Mouse (Mus musculus) WW6 (cell line): ENCODE data around the gene Slc17a7.
A peak's percentile ranks its signal among the peaks of the same experiment; 100 is the strongest.

Experiments used
- DNase-seq: peaks from one replicate; pipeline ENCODE4 v3.0.0-alpha.2; 2013; ENCODE audit warnings: low read depth, low spot score

Gene Slc17a7

DNA sequence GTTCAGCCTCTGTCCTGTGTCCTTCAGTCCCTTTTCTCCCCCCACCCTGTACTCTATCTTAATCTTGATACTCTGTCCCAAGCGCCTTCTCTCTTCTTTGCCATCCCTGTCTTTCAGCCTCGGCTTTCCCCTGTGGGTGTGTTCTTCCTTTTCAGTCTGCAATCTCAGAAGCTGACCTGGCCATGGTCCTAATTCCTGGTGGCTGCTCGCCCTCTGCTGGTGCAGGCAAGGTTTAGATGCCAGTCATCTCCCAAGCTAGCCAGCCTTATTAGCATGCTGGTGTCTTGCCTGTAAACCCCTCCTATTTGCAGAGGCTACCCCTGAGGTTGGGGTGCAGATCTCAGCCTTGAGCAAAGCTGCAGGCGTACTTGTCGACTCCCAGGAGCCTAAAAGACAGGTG is 34.7 kb downstream of the Slc17a7 start:
- no peak for DNase-seq

DNA sequence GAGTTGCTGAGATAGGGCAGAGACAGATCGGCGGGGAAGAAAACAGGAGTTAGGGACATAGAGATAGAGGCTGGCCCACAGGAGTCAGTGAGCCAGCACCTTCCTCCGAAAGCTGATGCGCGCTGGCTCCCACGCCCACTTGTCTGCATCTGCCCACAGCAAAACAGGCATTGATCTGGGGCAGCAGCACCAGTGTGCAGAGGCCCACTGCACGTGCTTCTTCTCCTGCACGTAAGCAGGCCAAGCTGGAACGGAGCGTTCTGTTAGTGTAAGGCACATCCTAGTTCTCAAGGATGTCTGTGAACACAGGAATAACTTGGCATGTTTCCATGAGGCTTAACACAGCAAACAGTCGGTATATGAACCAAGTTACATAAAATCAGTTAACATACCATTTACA is 35.2 kb downstream of the Slc17a7 start:
- no peak for DNase-seq

DNA sequence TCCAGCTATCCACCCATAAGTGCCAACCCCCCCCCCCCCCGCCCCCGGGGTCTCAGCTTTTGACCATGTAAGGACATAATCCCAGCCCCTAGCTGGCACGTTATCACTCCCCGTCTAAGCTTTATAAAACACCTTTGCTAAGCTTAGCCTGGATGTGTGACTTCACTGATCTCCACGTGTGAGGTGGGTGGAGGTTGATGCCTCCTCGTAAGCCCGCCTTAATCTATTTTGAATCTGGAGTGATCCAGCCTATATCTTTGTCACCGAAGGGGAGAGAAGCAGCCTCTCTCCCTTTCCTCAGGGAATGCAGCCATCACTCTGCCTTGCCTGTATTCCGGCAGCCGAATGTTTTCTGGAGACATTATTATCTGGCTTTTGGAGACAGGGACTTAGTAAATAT is 38.9 kb downstream of the Slc17a7 start:
- no peak for DNase-seq

DNA sequence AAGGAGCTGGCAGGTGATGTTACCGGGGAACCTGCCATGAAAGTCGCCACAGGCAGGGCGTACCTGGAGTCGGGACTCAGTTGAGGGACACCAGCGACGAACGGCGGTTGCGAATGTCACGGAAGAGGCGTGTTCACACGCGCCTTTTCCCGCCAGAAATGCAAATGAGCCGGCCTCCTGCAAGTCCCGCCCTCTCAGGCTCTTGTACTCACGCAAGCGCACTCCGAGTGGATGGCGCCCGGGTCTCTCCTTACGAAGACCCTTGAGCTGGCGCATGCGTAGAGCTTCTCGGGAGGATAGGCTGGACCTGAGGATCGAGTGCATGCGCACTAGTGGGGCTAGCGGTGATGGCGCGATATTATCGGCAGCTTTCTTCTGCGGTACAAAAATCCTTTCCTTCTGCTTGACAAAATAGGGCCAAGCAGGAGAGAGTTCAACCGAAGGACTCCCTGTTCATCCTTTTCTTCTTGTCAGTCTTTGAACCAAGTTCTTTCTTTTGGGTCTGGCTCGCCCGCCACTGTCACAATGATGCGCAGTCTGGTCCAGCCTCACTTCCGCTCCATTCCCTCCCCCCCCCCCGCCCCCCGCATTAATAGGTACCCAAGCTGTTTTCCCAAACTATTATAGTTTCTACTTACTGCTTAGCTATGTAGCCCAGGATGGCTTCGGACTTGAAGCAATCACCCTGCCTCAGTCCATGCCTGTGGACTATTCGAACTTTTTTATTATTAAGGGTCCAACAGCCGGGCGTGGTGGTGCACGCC is 40.8 kb downstream of the Slc17a7 start, which contains the start of gene Ccdc155:
Ccdc155 (minus strand) TSS at position 513 of the 764 bp plus-strand sequence.
- peak; percentile 97 for DNase-seq

DNA sequence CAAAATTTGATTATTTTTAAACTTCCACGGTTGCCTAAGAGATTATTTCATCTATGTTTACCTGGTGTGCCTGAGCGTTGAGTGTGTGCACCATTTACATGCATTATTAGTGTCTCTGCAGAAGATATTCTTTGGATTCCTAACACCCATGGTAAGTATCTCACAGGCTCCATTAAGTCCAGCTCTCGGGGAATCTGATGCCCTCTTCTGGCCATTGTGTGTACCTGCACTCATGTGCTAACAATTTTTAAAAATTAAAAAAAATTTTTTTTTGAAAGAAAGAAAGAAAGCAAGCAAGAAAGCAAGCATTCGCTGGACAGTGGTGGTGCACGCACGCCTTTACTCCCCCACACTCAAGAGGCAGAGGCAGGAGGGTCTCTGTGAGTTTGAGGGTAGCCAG is 44.5 kb downstream of the Slc17a7 start:
- DNase-seq: no peak

DNA sequence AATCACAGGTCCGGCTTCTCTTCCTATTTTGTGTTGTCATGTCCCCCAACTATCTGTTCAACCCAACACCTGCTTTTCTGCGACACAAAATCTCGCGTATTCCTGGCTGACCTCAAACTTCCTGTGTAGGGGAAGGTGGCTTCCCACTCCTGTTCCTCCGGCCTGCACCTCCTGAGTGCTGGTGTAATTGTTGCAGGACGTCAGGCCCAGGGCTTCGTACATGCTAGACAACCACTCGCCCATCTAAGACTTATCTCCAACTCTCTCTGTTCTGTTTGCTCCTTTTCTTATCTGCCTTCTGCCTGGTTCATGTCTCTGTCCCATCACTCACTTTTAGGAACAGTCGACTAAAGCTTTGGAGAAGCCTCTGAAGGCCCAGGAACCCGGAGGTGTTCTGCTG is 47.3 kb downstream of the Slc17a7 start:
- DNase-seq: no peak

DNA sequence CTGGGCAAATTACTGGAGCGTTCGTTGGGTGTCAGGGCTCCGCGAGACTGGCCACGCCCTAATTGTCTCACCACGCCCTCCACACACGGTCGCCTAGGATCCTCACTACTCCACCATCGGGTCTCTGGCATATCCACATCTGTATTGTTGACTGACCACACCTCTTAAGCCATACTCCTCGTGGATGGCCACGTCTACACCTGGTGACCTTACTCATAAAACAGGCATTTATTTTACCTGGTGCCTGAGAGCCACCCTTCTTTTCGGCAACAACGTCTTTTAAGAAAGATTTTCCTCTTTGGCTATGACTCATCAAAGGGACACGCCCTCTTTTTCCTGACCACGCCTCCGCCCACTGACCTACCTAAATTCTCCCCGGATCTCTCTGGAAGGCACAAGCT is 48.1 kb downstream of the Slc17a7 start, which contains the start of gene Dkkl1:
Dkkl1 (minus strand) TSS at position 297 of the 401 bp plus-strand sequence.
- no peak for DNase-seq

DNA sequence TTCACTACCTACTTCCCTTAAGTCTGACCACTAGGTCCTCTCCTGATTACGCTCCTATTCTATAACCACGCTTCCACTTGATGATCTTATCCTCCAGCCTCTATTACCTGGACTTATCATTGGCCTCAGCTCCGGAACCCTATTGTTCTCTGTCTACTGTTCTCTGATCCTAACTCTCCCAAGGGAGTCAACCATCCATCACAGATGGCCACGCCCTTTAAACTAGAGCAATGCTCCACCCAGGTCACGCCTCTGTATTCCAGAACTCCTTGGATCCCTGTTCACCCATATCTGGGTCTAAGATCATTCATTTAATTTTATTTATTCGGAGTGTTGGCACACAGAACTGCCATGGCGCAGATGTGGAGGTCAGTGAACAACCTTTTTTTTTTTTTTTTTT is 48.6 kb downstream of the Slc17a7 start:
- DNase-seq: no peak

DNA sequence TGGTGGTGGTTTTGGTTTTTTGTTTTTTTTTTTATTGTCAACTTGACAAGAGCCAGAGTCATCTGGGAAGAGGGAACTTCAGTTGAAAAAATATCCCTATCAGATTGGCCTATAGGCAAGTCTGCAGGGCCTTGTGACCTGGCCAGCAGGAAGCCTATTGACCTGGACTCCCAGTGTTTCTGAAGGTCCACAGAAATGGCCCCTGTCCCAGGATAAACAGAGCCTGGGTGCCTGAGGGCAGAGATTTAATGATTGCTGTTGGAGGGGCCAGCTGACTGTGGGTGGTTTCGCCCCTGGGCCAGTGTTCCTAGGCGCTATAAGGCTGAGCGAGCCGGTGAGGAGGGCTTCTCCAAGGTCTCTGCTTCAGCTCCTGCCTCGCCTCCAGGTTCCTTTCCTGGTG is 50.0 kb downstream of the Slc17a7 start:
- no peak for DNase-seq

DNA sequence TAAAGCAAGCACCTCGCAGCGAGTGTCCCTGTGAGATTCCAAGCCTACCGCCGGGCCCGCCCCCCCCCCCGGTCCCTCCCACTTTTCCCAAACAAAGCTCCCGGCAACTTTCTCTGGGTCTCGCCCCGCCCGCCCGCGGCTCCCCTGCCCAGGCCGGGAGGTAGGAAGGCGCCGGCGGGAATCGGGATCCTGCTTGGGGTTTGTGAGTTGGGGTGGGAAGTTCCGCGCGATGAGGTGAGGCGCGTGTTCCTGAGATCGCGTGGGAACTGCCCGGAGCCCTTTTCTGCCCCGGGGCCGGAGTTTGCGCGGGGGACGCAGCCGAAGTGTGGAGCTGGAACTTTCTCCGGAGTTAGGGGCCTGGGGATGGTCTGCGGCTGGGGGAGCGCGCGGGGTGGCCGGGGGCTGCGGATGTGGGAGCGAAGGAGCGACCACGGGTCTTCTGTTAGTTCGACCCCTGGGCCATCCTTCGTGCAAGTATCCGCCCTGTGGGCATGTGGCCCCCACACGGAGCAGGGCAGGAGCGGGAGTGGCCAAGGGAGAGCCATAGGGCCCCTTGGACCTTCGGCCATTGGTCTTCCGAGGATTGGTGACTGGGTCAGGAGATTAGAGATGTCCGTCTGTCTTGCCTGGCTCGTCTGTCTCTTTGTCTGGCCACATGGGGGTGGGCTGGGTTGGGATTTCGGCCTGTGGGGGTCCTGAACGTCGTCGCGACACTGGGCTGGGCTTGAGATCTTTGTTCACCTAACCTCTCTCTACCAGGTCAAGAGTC is 52.1 kb downstream of the Slc17a7 start, which contains the start of gene Tead2:
Tead2 (plus strand) TSS at position 81 of the 769 bp plus-strand sequence.
- DNase-seq: no peak

DNA sequence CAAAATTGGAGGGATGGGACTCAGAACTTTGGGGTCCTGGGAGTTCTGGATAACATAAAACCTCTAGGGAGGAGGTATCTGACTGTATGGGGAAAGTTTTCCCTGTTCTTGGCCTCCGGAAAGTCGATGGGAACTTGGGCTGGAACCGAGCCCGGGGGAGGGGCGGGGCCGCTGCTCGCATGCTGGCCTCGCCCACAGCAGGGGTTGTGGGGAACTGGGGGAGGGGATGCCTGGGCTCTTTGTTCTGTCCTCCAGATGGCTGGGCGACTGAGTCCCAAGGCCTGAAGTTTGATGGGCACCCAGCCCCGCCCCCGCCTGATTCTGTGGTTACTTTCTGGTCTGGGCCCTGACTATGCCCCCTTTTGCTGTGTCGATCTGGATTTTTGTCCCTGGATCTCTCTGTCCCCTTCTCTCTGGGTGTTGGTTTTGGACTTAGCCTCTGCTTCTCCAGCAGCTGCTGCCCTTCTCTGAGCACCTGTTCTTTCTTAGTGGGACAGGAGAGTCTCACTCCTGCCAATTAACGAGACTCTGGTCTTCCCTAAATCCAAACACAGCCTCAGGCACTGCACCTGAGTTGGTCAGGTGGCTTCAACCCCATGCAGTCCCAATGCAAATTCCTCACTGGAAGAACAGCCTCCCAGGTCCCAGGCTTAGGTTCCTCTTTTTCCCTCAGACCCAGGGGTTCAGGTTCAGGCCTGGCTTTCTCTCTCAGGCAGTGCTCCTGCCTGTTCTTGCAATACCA is 52.9 kb downstream of the Slc17a7 start:
- DNase-seq: no peak

DNA sequence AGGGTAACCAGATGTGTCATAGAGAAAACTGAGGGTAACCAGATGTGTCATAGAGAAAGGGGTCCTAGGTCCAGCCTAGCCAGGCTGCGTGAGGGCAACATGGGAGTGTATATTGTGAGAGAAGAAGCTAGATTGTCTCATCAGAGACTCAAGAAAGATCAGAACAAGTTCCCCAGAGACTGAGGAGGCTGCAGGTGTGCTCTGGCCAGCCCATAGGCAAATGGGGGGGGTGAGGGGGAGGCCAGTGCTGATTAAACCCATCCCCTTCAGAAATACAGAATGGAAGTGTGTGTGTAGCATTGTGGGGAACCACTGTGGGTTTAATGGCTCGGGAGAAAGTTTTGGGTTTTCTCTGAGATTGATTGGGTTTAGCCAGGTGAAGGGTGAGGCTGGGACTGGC is 57.9 kb downstream of the Slc17a7 start:
- no peak for DNase-seq

DNA sequence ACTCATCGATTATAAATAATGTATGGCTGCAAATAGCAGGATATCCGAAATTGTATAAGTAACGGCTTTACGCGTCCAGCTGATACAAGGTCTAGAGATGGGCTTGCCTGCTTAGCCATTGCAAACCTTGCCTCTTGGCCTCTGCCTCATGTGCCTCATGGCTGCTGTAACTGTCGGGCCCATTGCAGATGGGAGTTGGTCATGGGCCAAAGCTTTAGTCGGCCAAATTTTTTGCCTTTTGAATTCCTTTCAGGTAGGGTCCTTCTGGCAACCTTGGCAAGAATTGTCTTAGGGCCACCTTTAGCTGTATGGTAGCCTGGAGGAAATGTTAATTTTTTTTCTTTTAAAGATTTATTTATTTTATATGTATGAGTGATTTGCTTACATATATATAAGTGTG is 61.1 kb downstream of the Slc17a7 start:
- no peak for DNase-seq
